Mouse (Mus musculus): ENCODE data around the gene Mybphl.

The Mybphl gene

DNA sequence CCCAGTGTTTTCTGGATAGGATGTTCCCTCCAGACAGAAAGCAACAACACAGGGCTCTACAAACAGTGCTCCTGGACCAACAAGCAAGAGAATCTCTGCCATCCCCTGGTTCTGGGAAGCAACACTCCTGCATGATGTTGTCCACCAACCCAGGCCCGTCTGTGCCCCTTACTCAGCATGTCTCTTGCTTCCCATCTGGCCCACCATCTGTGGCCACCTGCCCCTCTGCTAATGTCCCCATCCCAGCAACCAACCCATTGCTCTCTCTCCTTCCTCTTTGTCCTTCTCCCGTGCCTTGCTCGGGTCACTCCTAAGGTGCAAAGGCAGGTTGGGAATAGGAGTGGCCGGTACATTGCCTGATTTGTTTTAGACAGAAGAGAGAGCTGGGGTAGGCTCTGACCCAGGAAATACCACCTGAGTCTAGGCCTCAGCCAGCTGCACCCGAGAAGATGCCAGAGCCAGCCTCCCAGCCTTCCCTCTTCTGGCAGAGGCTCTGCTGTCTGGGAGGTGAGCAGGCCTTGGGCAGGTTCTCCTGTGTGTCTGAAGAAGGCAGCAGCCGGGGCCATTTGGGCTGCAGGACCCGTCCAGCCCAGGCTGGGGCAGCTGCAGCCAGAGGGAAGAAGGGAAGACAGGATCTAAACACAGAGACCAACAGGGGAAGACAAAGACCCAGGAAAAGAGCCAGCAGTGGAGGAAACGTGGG, 45.1 kb downstream of the Mybphl start:
- DNase-seq (ENCODE audit: low read depth, low spot score): no peak

DNA sequence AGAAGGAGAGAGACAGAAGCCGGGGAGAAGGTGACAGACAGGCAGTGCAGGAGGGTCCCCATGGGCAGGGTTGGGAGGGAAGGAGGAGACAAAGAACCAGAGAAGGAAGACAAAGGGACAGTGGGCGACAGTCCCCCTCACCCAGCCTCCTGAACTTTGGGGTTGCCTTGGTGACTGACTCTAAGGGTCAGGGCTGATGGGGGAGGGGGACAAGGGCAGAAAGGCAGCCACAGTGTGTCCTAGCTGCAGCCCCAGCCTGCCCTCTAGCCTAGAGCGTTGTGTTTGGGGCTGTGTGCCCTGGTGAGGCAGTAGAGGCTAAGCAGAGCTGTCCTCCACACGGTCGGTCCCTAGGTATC, 45.6 kb downstream of the Mybphl start:
- DNase-seq (ENCODE audit: low read depth, low spot score): no peak

DNA sequence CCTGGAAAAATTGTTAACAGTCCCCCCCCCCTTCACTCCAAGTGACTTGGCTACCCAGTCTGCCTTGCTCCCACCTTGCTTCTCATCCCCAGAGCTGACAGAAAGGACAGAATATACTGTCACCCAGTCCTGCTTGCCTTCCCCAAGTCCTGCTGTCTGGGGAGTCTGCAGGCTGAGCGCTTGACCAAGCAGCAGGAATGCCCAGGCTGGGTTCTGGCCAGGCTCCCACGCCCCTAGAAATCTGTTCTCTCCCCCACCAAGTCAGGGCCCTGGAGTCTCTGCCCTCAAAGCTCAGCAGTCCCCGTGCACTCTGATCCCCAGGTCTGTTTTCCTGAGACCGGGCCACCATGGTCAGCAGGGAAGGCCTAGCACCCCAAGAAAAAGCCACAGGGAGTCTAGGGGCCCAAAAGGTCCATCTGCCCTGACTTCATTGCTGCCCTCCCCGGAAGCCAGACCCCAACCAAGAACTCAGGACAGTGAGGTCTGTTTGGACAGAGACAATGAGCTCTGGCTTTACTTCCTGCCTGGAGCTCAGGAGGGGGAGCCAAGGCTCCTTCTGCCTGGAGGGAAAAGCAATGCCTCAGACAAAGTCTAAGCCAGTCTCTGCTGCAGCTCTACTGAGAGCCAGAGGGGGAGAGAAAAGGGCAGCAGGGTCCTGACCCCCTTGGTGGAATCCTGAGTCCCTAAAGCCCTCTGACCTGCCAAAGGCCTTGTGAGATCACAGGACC, 46.5 kb downstream of the Mybphl start:
- no peak for DNase-seq (ENCODE audit: low read depth, low spot score)

DNA sequence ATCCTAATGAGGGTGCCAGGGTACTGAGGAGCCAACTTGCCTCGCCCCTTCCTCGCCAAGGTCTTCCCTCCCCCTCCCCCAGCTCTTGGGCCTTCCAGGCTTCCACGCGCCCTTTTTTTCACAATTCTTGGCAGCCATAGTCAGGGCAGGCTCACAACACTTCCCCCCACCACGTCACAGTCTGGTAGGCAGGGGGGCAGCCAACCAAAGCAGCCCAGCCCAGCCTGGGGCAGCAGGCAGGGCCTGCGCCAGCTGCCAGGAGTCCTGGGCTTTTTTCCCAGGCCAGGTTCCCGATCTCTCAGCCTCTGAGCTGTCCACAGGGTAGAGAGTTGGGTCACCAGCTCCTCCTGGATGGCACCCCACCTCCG, 47.0 kb downstream of the Mybphl start:
- no peak for DNase-seq (ENCODE audit: low read depth, low spot score)

DNA sequence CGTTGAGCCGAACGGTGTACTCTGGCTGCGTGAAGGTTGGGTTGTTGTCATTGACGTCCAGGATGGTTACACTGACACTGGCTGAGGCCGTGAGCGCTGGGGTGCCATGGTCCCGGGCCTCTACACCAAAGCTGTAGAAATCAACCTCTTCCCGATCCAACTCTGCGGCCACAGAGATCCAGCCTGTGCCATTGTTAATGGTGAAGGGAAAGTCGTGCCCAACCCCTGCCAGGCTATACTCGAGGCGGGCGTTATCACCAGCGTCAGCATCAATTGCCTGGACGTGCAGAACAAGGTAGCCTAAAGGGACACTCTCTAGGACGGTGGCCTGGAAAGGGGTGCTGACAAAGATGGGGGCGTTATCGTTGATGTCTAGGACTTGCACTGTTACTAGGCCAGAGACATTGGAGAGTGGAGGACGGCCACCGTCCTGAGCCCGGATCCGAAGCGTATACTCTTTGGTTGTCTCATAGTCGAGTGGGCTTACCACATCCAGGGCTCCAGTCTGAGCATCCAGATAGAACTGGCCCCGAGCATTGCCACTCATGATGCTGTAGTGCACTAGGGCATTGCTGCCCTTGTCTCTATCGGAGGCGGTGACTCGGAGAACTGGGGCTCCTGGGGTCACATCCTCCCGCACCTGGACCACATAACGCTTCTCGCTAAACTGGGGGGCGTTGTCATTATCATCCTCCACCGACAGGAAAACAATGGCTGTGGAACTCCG, 49.1 kb downstream of the Mybphl start:
- no peak for DNase-seq (ENCODE audit: low read depth, low spot score)

DNA sequence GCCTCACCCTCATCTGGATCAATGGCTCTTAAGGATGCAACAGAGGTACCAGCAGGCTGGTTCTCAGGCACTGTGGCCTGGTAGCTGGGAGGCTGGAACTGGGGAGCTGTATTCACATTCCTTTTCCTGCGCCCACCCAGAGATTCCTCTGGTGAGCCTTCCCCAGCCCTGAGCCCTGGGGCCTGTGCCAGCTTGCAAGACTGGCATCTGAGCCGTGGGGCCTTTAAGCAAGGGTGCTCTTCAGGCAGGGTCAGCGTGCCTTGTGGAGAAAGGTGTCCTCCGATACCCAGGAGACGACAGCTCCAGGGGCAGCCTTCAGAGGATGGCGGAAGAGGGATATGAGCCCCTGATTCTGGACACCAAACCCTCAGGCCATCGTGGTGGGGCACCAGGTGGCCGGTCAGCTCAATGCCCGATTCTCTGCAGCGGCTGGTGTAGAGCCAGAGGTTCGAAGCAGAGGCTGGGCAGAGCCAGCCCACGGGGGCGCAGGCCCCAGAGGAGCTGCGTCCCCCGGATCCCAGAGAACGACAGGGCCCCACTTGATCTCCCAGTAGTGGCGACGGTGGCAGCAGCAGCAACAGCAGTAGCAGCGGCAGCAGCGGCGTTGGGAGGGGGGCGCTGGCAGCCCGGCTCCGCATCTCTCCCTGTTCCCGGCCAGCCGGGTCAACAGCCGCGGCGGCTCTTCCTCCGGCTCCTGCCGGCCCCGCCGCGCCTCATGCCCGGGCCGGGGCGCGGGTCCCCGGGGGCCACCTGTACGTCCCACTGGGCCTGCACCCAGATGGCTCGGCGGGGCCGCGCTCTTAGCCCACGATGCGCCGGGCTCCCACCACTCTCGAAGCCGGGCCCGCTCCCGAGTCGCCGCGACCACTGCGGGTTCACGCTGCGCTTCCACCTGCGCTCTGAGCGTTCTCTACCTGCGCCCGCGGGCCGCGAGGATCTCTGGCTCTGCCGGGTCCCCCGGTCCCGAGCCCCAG, 50.4 kb downstream of the Mybphl start, which contains the start of gene Celsr2:
Gene Celsr2 (minus strand): TSS at position 696 of the 974 bp plus-strand sequence.
- DNase-seq (ENCODE audit: low read depth, low spot score): no peak

DNA sequence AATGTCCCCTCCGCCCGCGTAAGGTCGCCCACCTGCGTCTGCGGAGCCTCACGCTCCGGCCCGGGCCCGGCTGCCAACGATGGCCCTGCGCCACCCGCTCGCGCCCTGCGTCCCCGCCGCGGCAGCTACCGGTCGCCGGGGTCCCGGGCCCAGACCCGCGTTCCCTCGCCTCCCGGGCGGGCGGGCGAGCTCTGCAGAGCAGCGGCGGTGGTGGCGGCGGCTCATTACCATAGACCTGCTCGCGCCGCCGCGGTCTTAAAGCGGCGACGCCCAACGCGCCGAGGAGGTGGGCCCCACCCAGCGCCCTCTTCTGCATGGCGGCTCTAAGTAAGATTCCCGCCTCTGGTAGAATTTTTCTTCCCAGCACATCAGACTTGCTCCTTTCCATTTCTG, 51.1 kb downstream of the Mybphl start:
- peak; percentile 75 for DNase-seq (ENCODE audit: low read depth, low spot score)

DNA sequence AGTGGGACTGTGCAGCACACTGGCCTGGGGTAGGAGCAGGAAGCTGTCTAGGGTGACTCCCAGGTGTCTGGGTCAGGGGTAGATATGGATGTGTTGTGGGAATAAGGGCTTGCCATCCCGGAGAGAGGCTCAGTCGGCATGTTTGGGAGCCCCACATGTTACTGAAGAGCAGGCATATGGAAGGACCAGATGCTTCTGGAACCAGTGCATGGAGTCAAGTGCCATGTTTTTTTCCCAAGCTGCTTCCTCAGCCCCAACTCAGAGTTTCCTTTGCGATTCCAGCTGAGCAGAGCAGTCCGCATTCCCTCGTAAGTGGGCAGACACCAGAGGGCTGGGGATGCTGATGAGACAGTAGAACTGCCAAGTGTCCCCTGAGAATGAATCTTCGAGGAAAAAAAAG, 58.3 kb downstream of the Mybphl start:
- no peak for DNase-seq (ENCODE audit: low read depth, low spot score)

DNA sequence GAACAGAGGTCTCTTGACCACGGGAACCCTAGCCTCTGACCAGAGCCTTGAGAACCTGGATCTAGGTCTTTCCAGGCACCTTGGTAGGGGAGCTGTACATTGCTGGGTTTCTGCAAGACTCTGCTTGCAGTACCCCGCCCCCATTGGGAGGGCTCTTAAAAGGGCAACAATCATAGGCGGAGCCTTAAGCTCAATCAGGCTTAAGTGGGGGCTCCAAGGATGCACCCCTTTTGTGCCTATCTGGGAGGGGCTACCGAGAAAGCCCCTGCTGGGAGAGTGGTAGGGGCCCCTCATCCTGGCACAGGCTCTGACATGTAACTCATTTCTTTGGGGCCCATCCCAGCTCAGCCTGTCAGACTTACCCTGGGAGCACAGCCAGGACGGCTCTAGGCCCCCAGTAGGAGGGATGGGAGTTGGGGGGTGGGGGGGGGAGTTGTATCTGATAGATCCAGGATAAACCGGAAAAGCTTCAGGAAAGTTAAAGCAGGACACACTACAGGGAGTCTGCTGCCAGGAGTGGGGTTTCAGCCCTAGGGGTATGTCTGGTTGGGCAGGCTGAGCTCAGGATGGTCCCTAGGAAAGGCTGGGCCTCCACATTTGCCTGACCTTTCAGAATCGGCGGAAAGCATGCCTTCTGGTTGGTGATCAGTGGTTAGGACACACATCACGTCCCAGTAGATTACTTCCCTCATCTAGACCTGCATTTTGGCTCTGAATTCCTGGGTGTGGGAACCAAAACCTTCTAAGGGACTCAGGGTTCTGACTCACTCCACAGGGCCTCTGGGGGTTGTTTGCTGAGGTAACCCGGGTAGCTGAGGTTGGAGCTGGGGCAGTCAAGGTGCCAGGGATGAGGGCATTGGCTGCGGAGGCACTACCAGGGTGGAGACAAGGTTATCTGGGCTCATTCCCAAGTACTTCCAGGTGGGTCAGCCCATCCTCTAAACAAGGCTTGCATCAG, 59.4 kb downstream of the Mybphl start:
- no peak for DNase-seq (ENCODE audit: low read depth, low spot score)

DNA sequence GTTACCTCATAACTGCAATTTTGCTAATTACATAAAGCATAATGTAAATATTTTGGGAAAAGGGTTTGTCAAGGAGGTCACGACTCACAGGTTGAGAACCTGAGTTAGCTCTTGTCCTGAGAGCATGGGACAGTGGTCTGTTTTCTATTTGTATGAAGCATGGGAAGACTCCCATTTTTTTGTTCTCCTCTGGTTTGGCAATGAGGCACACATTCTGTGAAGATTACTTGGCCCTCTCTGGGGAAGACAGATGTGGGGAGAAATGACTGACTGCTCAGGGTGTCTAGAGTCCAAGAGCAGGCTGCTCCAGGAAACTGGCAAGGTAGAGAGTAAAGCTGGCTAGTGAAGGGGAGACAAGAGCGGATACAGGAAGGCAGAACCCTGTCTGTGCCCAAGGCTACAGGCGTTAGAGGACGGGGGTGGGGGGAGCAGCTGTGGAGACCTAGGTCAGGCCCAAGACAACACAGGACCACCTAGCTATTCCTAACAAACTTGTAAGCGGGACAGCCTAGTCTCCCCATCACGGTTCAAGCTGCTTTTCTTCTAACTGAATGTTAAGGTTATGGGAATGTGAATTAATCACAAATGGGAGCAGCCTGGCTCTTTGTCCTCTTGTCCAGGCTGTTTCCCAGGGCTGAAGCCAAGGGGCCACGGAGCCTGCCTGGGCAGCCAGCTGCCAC, 60.4 kb downstream of the Mybphl start:
- no peak for DNase-seq (ENCODE audit: low read depth, low spot score)

DNA sequence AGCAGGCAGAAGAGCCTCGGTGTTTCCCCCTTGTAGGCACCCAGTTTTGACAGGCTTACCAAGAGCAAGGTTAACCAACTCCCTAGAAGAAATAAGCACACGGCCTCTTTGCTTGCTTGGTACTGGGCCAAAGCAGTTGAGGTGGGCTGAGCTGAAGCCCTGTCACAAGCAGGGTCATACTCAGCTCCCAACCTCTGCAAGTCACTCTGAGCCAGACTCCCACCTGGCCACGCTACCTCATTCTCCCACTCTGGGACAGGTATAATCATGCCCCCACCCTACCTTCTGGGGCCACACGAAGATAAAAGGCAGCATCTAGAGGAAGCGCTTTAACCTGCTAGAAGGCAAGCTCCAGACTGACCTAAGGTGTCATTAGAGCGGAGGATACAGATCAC, 60.9 kb downstream of the Mybphl start:
- no peak for DNase-seq (ENCODE audit: low read depth, low spot score)

All from embryo, embryonic 11.5 days (tissue).